Mouse (Mus musculus) erythroblast, embryonic 14.5 days (primary cell): ENCODE data around the gene Recql5.

ENCODE experiments used
- GATA1 ChIP-seq: IDR thresholded peaks from 2 replicates; pipeline ENCODE4 v1.6.1; 2012; ENCODE audit warnings: low read length, inconsistent platforms, mixed read lengths
- TAL1 ChIP-seq: IDR thresholded peaks from 3 replicates; pipeline ENCODE4 v1.6.1; 2012; ENCODE audit warnings: low read length, inconsistent platforms, mixed read lengths

GRCm38 (mm10) chr11:115894755-115895520 is 38.3 kb downstream of the Recql5 start:
- TF ChIP-seq TAL1 (no peak), GATA1 (no peak)
